Mouse (Mus musculus) ES-E14 (cell line): ENCODE data around the gene Sfxn2. TPM values are rescaled to one million over a fixed set of nuclear protein-coding genes. Genes with fewer than 3 reads are reported as not detected.

ENCODE experiments used
- DNase-seq: peaks from one replicate; pipeline ENCODE4 v3.0.0-alpha.2; 2013; ENCODE audit warnings: low read depth, low spot score
- H3K27ac ChIP-seq: 2 replicates; pipeline ENCODE4 v1.5.1; 2012; ENCODE audit warnings: low read depth, mild to moderate bottlenecking, low read length, moderate library complexity, mixed read lengths; ENCODE audit not compliant: poor library complexity, insufficient read depth, severe bottlenecking
- H3K36me3 ChIP-seq: 2 replicates; pipeline ENCODE4 v1.6.1; 2012; ENCODE audit warnings: mild to moderate bottlenecking, low read length, moderate library complexity, mixed read lengths; ENCODE audit not compliant: control insufficient read depth, poor library complexity, insufficient read depth, severe bottlenecking
- H3K4me1 ChIP-seq, 2 experiments: fragments of 150-350 bp in 1 of 2; sonication (generic) in 1 of 2; 2 replicates each; pipeline ENCODE4 v1.6.1; 2012; ENCODE audit warnings: low read length in 2 of 2, mild to moderate bottlenecking in 1 of 2, mixed read lengths in 1 of 2; ENCODE audit not compliant: control insufficient read depth in 2 of 2, insufficient read depth in 2 of 2, poor library complexity in 1 of 2
- H3K4me3 ChIP-seq, 2 experiments: fragments of 150-350 bp in 1 of 2; sonication (generic) in 1 of 2; 2 replicates each; pipeline ENCODE4 v1.5.1; 2012; ENCODE audit warnings: low read length in 2 of 2, low read depth in 1 of 2, mild to moderate bottlenecking in 1 of 2, mixed read lengths in 1 of 2; ENCODE audit not compliant: insufficient read depth in 1 of 2, poor library complexity in 1 of 2, severe bottlenecking in 1 of 2
- H3K9ac ChIP-seq: 2 replicates; pipeline ENCODE4 v1.6.1; 2012; ENCODE audit warnings: low read depth, mild to moderate bottlenecking, low read length, mixed read lengths; ENCODE audit not compliant: poor library complexity, insufficient read depth, severe bottlenecking
- H3K9me3 ChIP-seq: fragments of 150-350 bp; sonication (generic); 2 replicates; pipeline ENCODE4 v1.6.1; 2012; ENCODE audit warnings: low read depth, mild to moderate bottlenecking, low read length; ENCODE audit not compliant: control insufficient read depth, insufficient read depth
- CHD2 ChIP-seq: IDR thresholded peaks from 2 replicates; pipeline ENCODE4 v1.6.1; 2014; ENCODE audit warnings: mild to moderate bottlenecking, low read depth, low read length, inconsistent platforms
- HCFC1 ChIP-seq: IDR thresholded peaks from 2 replicates; pipeline ENCODE4 v1.6.1; 2012; ENCODE audit warnings: low read length, inconsistent platforms, borderline replicate concordance; ENCODE audit not compliant: insufficient read depth
- MAFK ChIP-seq: IDR thresholded peaks from 2 replicates; pipeline ENCODE4 v1.6.1; 2014; ENCODE audit warnings: mild to moderate bottlenecking, low read depth, low read length, inconsistent platforms; ENCODE audit not compliant: insufficient read depth
- ZC3H11A ChIP-seq: IDR thresholded peaks from 2 replicates; pipeline ENCODE4 v1.6.1; 2012; ENCODE audit warnings: low read depth, mild to moderate bottlenecking, inconsistent platforms, low read length, borderline replicate concordance
- ZNF384 ChIP-seq: IDR thresholded peaks from 2 replicates; pipeline ENCODE4 v1.6.1; 2012; ENCODE audit warnings: low read depth, low read length, inconsistent platforms
- in situ Hi-C, 2 experiments: fragments of 600-800 bp; cut with MboI; formaldehyde crosslinking; loops; one replicate each; pipeline ENCODE4 v1.15.1; 2025; ENCODE audit warnings: low sequenced_read_pairs in 2 of 2, inconsistent platforms in 1 of 2; ENCODE audit not compliant: unreplicated experiment in 2 of 2
- total RNA-seq: library from RNA; depleted of rRNA; stranded (reverse); fragments of 300-350 nt; gene quantifications from 2 replicates; pipeline ENCODE4 v1.2.3, GENCODE M21; 2012

The Sfxn2 gene
- total RNA-seq, 1 experiment: 11.4 TPM

- in situ Hi-C loops: no loop called here
- Histone ChIP-seq H3K36me3 (no peaks in the 10 kb centered on the region), H3K27ac (no peak overlapping the region), H3K9ac (peak overlapping the region; percentile 76), H3K4me3 (peak overlapping the region; percentile 85 to 95), H3K9me3 (no peaks in the 10 kb centered on the region), H3K4me1 (peaks cover 0 to 2% of the 10 kb centered on the region in 2 experiments; a peak in 2 of 4 replicates)
- DNase-seq: no peak
- TF ChIP-seq ZC3H11A: no peak
- TF ChIP-seq MAFK: no peak
- no peak for TF ChIP-seq HCFC1
- no peak for TF ChIP-seq CHD2
- TF ChIP-seq ZNF384: no peak
These were observed 26.5 kb downstream of the Sfxn2 start for GRCm38 (mm10) chr19:46599375-46600256.

GRCm38 (mm10) chr19:46600371-46600770 is 27.2 kb downstream of the Sfxn2 start:
- in situ Hi-C loops: no loop called here
- Histone ChIP-seq H3K4me1 (peaks cover 0 to 2% of the 10 kb centered on the region in 2 experiments; a peak in 2 of 4 replicates), H3K27ac (no peak overlapping the region), H3K36me3 (no peaks in the 10 kb centered on the region), H3K9ac (no peak overlapping the region), H3K9me3 (no peaks in the 10 kb centered on the region), H3K4me3 (no peak overlapping the region)
- DNase-seq: no peak
- TF ChIP-seq ZC3H11A (no peak), MAFK (no peak), ZNF384 (no peak), HCFC1 (no peak), CHD2 (no peak)

DNA sequence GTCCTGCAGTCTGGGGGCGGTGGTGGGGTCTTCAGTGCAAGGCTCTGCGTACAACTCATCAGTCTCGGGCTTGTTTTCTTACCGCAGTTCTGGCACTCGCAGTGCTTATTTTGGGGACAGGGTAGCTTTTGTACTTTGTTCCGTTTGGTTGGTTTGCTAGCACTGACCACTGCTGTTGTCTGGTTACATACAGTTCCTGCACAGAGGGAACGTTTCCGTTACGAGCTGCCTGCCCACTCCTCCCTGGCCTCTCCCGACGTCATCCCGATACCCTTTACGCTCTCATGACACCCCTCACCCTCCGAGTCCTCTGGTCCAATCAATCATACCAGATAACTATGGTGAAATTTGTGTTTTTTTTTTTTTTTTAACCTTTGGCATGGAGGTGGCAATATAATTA is 28.3 kb downstream of the Sfxn2 start:
- H3K36me3 ChIP-seq: no peaks in the 10 kb centered on the region
- no peak for DNase-seq
- peaks cover 0 to 5% of the 10 kb centered on the region in 2 experiments; a peak in 2 of 4 replicates for H3K4me1 ChIP-seq
- in situ Hi-C loops: no loop called here
- TF ChIP-seq CHD2 (no peak), HCFC1 (no peak), ZC3H11A (no peak), ZNF384 (no peak), MAFK (no peak)
- no peak overlapping the region for H3K27ac ChIP-seq
- H3K9ac ChIP-seq: no peak overlapping the region
- H3K9me3 ChIP-seq: no peaks in the 10 kb centered on the region
- no peak overlapping the region for H3K4me3 ChIP-seq

- Histone ChIP-seq H3K9me3 (no peaks in the 10 kb centered on the region), H3K27ac (no peak overlapping the region), H3K36me3 (no peaks in the 10 kb centered on the region), H3K4me3 (no peak overlapping the region), H3K4me1 (peaks cover 0 to 8% of the 10 kb centered on the region in 2 experiments; a peak in 2 of 4 replicates), H3K9ac (no peak overlapping the region)
- in situ Hi-C loops: no loop called here
- no peak for DNase-seq
- TF ChIP-seq MAFK (no peak), CHD2 (no peak), ZNF384 (no peak), ZC3H11A (no peak), HCFC1 (no peak)
These were observed 29.2 kb downstream of the Sfxn2 start for GRCm38 (mm10) chr19:46602406-46602805.
